Mouse (Mus musculus): Measurements from ENCODE around the gene Ajm1. TPM values are rescaled to one million over a fixed set of nuclear protein-coding genes. Genes with fewer than 3 reads are reported as not detected.

Gene Ajm1
- total and polyA plus RNA-seq, 2 experiments from 2014 or later, result 22.1 to 30.9 TPM

DNA sequence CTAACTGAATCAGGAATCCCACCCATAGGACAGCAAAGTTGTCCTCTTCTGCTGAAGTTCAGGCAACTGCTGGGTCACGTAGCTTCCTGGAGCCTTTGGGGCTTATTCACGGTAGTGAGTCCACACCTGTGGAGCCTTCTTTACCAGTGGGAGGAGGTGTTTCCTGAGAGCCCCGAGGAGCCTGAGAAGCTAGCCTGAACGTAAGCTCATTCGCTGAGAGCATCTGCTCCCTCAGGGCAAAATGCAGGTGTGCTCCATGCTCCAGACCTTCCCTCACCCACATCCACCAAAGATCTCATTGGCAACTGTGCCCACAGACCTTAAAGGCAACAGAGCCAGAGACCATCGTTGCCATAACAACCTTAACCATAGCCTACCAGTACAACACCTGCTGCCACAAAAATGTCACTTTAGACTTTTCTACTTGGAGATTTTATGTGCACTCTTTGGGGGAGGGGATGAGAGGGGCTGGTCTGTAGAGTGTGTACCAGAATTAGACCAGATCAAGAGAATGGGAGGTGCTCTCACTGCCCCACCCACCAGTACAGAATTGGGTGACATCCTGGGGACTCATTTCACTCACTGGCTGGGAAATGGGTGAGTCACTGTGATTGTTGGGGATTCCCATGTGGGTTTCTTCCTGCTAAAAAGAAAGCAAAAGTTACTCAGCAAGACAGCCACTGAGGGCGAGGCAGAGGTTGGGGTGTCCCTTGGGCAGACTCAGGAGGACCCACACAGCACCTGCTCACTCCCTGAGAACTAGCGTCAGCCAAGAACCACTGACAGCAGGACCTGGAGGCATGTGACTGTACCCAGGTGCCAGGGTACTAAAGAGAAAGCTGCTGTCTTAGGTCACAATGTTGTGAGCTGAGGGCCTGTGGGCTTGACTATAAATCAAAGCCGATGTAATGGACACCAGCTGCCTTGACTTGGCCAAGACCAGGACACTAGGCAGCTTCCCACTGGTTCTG, 32.3 kb downstream of the Ajm1 start:
- H3K4me1 ChIP-seq (ENCODE audit: insufficient read depth, low read length), result peaks cover 4% of the 10 kb centered on the region; the same call in 1 of the 2 replicates
- H3K36me3 ChIP-seq (ENCODE audit: insufficient read depth, low read length), result no peaks in the 10 kb centered on the region
- no peak overlapping the region for H3K27ac ChIP-seq (ENCODE audit: low read depth, low read length)
- ATAC-seq (ENCODE audit: low FRiP score), result no peak
- WGBS, result 83% methylated on average over 9 of the region's 9 CpGs
- no peak overlapping the region for H3K4me3 ChIP-seq (ENCODE audit: low read depth, low read length)
- no peak for TF ChIP-seq CTCF (IDR thresholded peaks at IDR 0.05)
- no peaks in the 10 kb centered on the region for H3K27me3 ChIP-seq (ENCODE audit: insufficient read depth, low read length)
- no peak for DNase-seq (ENCODE audit: low spot score)
- H3K4me2 ChIP-seq (ENCODE audit: low read depth, low read length, poor library complexity, severe bottlenecking), result no peak overlapping the region
- H3K9me3 ChIP-seq (ENCODE audit: low read length), result no peaks in the 10 kb centered on the region
- no peak overlapping the region for H3K9ac ChIP-seq (replicated peaks; ENCODE audit: low read length, poor library complexity, severe bottlenecking)

DNA sequence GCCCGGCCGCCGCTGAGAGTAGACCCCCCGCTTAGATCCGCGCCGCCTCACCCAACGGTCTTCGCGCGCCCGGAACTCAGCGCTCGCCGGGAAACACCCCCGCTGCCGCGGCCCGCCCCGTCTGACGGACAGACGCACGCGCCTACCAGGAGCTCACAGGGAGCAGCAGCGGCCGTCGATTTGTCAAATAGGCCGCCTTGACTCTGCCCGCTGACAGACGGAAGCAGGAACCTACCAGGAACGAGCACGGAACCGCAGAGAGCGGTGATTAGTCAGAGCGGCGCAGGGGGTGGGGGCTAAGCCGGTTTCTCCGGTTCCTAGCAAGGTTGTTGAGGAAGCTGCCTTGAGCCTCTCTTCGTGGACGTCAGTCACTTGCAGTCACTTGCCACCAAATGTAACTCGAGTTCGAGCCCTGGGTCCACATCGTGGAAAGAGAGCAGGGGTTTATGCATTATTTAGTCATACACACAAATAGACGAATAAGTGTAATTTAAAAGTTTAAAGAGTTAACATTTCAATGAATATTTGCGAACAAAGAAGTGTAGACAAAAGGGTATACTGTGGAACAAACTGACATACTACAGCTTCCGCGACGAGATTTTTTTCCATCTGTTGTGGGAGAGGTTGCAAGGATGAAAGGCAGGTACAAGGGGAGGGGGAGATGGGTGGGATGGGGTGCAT, 34.6 kb downstream of the Ajm1 start, which contains the start of gene Traf2:
Gene Traf2 (minus strand): TSS at position 130 of the 681 bp plus-strand sequence.
- H3K4me1 ChIP-seq (ENCODE audit: insufficient read depth, low read length), result peaks cover 4% of the 10 kb centered on the region; the same call in 1 of the 2 replicates
- TF ChIP-seq CTCF (IDR thresholded peaks at IDR 0.05), result no peak
- H3K4me2 ChIP-seq (ENCODE audit: low read depth, low read length, poor library complexity, severe bottlenecking), result peak within 1 kb of the TSS; percentile 83
- H3K4me3 ChIP-seq (ENCODE audit: low read depth, low read length), result peak within 1 kb of the TSS; percentile 52
- 3% methylated on average over 41 of the region's 48 CpGs for WGBS
- ATAC-seq (ENCODE audit: low FRiP score) (peak; percentile 98), DNase-seq (ENCODE audit: low spot score) (peak; percentile 99)
- H3K36me3 ChIP-seq (ENCODE audit: insufficient read depth, low read length), result no peaks in the 10 kb centered on the region
- H3K27ac ChIP-seq (ENCODE audit: low read depth, low read length), result no peak within 1 kb of the TSS
- peak within 1 kb of the TSS; percentile 51 for H3K9ac ChIP-seq (replicated peaks; ENCODE audit: low read length, poor library complexity, severe bottlenecking)
- H3K27me3 ChIP-seq (ENCODE audit: insufficient read depth, low read length), result no peaks in the 10 kb centered on the region
- no peaks in the 10 kb centered on the region for H3K9me3 ChIP-seq (ENCODE audit: low read length)

DNA sequence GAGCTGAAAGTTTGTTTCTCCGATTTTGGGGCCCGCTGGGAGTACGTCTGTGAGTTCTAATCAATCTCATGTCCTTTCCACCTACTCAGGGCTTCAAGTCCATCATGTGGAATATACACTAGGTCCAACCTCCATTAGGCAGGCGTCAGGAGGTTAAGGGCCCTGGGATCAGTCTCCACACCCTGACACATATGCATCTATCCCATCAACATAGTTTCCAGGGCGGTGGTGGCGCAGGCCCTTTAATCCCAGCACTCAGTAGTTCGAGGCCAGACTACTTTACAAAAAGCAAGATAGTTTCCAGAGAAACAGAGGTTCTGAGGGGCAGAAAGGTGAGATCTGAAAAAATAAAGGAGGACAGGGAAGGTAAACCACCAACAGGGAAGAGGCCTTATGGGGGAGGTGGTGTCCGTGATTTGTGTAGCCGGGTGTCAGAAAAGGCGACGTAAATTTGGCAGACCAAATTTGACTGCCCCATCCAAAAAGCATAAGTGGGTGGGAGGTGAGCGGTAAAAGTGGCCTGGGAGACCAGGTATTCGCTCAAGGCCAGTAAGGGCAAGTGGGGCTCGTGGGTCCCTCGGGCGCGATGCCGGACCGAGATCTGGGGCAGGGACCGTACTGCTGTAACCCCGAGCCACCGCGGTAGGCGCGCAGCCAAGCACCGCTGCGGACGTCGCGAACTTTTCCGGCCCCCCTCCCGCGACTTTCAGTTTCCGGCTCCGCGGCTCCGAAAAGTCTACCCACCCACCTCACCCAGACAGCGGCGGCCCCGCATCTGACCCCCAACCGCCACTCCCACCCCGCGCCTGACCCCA, 35.4 kb downstream of the Ajm1 start:
- no peak overlapping the region for H3K27ac ChIP-seq (ENCODE audit: low read depth, low read length)
- peak overlapping the region; percentile 51 for H3K9ac ChIP-seq (replicated peaks; ENCODE audit: low read length, poor library complexity, severe bottlenecking)
- no peaks in the 10 kb centered on the region for H3K36me3 ChIP-seq (ENCODE audit: insufficient read depth, low read length)
- peaks cover 4% of the 10 kb centered on the region; the same call in 1 of the 2 replicates for H3K4me1 ChIP-seq (ENCODE audit: insufficient read depth, low read length)
- H3K9me3 ChIP-seq (ENCODE audit: low read length), result no peaks in the 10 kb centered on the region
- peak overlapping the region; percentile 83 for H3K4me2 ChIP-seq (ENCODE audit: low read depth, low read length, poor library complexity, severe bottlenecking)
- 13% methylated on average over 25 of the region's 43 CpGs for WGBS
- ATAC-seq (ENCODE audit: low FRiP score), result peak; percentile 55
- TF ChIP-seq CTCF (IDR thresholded peaks at IDR 0.05), result no peak
- no peaks in the 10 kb centered on the region for H3K27me3 ChIP-seq (ENCODE audit: insufficient read depth, low read length)
- DNase-seq (ENCODE audit: low spot score), result no peak
- peak overlapping the region; percentile 52 for H3K4me3 ChIP-seq (ENCODE audit: low read depth, low read length)

DNA sequence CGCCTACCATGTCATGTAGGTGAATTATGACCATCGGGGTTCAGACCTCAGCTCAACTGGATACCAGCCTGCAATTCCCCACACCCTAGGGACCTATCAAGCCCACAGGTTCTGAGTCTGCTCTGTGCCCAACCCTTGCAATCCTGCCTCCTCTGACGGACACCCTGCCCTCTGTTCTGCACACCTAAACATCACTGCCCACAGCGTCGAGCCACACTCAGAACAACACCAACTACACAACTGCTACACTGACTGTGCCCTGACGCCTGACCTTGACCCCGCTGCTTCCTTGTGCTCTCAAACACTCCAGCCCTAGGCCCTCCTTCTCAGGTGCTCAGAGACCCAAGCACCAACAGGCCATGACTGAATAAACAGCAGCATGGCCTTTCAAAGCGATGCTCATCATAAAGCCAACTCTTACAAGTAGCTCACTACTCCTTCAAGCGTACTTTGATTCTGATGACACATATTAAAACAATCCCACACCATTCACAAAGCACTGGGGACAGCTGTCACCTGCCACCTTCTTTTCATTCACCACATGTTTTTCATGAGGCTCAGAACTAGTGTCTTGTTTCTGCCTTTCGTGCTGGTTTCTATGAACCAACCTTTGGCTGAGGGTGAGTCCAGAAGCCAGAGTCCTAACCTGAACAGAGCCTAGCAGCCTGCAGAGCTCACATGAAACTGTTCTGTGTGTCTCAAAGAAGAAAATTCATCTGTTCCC, 39.8 kb downstream of the Ajm1 start:
- DNase-seq (ENCODE audit: low spot score) (no peak), ATAC-seq (ENCODE audit: low FRiP score) (no peak)
- Histone ChIP-seq H3K27ac (ENCODE audit: low read depth, low read length) (no peak overlapping the region), H3K9ac (replicated peaks; ENCODE audit: low read length, poor library complexity, severe bottlenecking) (no peak overlapping the region), H3K27me3 (ENCODE audit: insufficient read depth, low read length) (no peaks in the 10 kb centered on the region), H3K4me1 (ENCODE audit: insufficient read depth, low read length) (peaks cover 4% of the 10 kb centered on the region; the same call in 1 of the 2 replicates), H3K9me3 (ENCODE audit: low read length) (no peaks in the 10 kb centered on the region), H3K4me2 (ENCODE audit: low read depth, low read length, poor library complexity, severe bottlenecking) (no peak overlapping the region), H3K36me3 (ENCODE audit: insufficient read depth, low read length) (0 out of 2 replicates have a peak, but pooled peaks cover 3% of the 10 kb centered on the region), H3K4me3 (ENCODE audit: low read depth, low read length) (no peak overlapping the region)
- WGBS, result 94% methylated on average over 10 of the region's 10 CpGs
- no peak for TF ChIP-seq CTCF (IDR thresholded peaks at IDR 0.05)

DNA sequence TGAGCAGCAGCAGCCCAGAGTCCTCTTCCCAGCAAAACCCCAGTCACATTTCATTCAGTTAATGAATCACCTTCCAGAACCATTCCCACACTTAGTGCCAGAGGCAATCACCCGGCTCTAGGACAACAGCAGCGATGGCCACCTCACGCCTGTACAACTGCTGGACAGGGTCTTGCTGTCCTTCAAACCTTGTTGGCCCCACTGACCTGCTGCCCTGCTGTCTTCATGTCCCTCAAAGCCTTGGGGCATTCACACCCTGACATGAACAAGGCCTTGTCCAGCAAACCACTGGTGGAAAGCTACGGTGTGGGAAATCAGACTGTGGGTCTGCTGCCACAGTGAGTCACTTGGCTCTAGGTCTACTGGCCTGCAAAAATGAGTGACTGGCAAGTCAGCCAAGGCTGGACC, 41.0 kb downstream of the Ajm1 start:
- Histone ChIP-seq H3K4me2 (ENCODE audit: low read depth, low read length, poor library complexity, severe bottlenecking) (no peak overlapping the region), H3K4me3 (ENCODE audit: low read depth, low read length) (no peak overlapping the region), H3K4me1 (ENCODE audit: insufficient read depth, low read length) (no peaks in the 10 kb centered on the region), H3K27ac (ENCODE audit: low read depth, low read length) (no peak overlapping the region), H3K36me3 (ENCODE audit: insufficient read depth, low read length) (peaks cover 7% of the 10 kb centered on the region; the same call in 1 of the 2 replicates), H3K9ac (replicated peaks; ENCODE audit: low read length, poor library complexity, severe bottlenecking) (no peak overlapping the region), H3K9me3 (ENCODE audit: low read length) (no peaks in the 10 kb centered on the region), H3K27me3 (ENCODE audit: insufficient read depth, low read length) (no peaks in the 10 kb centered on the region)
- ATAC-seq (ENCODE audit: low FRiP score) (no peak), DNase-seq (ENCODE audit: low spot score) (no peak)
- no peak for TF ChIP-seq CTCF (IDR thresholded peaks at IDR 0.05)
- 92% methylated on average over 4 of the region's 4 CpGs for WGBS

Data from midbrain, postnatal 0 days (tissue).